Mouse (Mus musculus) liver, embryonic 15.5 days (tissue): ENCODE data around the gene Per2. TPM values are rescaled to one million over a fixed set of nuclear protein-coding genes. Genes with fewer than 3 reads are reported as not detected.

ENCODE experiments used
- ATAC-seq: fragments of 200-750 bp; cut with Nextera tagmentation; 2 replicates; pipeline ENCODE4 v1.8.0; 2017; ENCODE audit warnings: moderate number of reproducible peaks, mild to moderate bottlenecking, moderate library complexity; ENCODE audit not compliant: insufficient read depth
- H3K27ac ChIP-seq: fragments of 300-500 bp; sonication (generic); replicated peaks from 2 replicates; pipeline ENCODE4 v1.5.1; 2015; ENCODE audit warnings: mild to moderate bottlenecking, inconsistent platforms
- H3K27me3 ChIP-seq: fragments of 300-500 bp; sonication (generic); 2 replicates; pipeline ENCODE4 v1.6.1; 2015; ENCODE audit warnings: mild to moderate bottlenecking, inconsistent platforms
- H3K36me3 ChIP-seq: fragments of 300-500 bp; sonication (generic); replicated peaks from 2 replicates; pipeline ENCODE4 v1.6.1; 2015; ENCODE audit warnings: moderate library complexity, mild to moderate bottlenecking, inconsistent platforms
- H3K4me1 ChIP-seq: fragments of 300-500 bp; sonication (generic); replicated peaks from 2 replicates; pipeline ENCODE4 v1.6.1; 2015; ENCODE audit warnings: inconsistent platforms
- H3K4me2 ChIP-seq: fragments of 300-500 bp; sonication (generic); 2 replicates; pipeline ENCODE4 v1.6.1; 2015; ENCODE audit warnings: moderate library complexity, mild to moderate bottlenecking, inconsistent platforms
- H3K4me3 ChIP-seq: fragments of 300-500 bp; sonication (generic); replicated peaks from 2 replicates; pipeline ENCODE4 v1.5.1; 2015; ENCODE audit warnings: mild to moderate bottlenecking, inconsistent platforms
- H3K9ac ChIP-seq: fragments of 300-500 bp; sonication (generic); 2 replicates; pipeline ENCODE4 v1.6.1; 2015; ENCODE audit warnings: moderate library complexity, mild to moderate bottlenecking, inconsistent platforms
- H3K9me3 ChIP-seq: fragments of 300-500 bp; sonication (generic); replicated peaks from 2 replicates; pipeline ENCODE4 v1.6.1; 2016; ENCODE audit warnings: inconsistent platforms
- whole genome bisulfite sequencing: fragments of 180-500 bp; shearing (Covaris S2); methylation state at CpG from one replicate; pipeline ENCODE4 v1.1.7; 2015; ENCODE audit warnings: mixed read lengths; ENCODE audit not compliant: insufficient replicate concordance; 5-methylcytosine and 5-hydroxymethylcytosine counted together
- polyA plus RNA-seq: library from polyadenylated mRNA; unstranded; fragments of >200 nt; fragmentation: Nextera tagmentation; extraction: Ambion mirVana; gene quantifications from 2 replicates; pipeline ENCODE4 v1.2.1, GENCODE M21; 2015

The Per2 gene
- 2.3 and 3.3 TPM in 2 replicates for polyA plus RNA-seq

DNA sequence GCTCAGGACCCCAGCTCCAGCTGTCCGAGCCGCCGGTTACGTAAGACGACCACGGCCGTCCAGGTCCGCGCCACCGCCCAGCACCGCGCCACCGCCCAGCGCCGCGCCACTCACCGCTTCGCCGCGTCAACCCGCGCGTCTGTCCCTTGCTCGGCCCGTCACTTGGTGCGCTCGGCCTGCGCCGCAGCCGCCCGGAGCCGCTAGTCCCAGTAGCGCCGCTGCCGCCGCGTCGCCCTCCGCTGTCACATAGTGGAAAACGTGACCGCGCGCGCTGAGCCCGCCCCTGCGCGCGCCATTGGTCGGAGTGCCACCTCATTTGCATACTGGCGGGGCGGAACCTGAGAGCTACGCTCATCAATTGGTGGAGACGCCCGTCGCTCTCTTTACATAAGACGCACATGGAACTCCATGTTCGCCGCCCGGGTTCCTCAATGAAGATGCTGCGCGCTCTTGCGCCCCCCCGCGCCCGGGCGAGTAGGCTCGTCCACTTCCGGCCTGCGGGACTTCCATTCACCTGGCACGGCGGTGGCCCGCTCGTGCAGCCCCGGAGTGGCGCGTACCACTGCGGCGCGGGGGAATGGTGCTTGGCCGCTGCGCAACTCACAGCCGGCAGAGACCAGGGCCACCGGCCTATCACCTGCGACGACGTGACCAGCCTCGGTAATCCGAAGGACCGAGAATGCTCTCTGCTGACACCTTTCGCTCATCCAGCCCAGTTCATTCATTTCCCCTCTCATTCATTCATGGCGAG lies at the start of gene Per2:
Gene Per2 (minus strand): TSS at position 266 of the 751 bp plus-strand sequence.
- peak within 1 kb of the TSS; percentile 68 for H3K9ac ChIP-seq
- H3K4me2 ChIP-seq: peak within 1 kb of the TSS; percentile 97
- H3K9me3 ChIP-seq: no peaks in the 10 kb centered on the region
- H3K27ac ChIP-seq: peak within 1 kb of the TSS; percentile 79
- peaks cover 74% of the 10 kb centered on the region for H3K4me1 ChIP-seq
- peak; percentile 94 for ATAC-seq
- no peaks in the 10 kb centered on the region for H3K27me3 ChIP-seq
- H3K36me3 ChIP-seq: no peaks in the 10 kb centered on the region
- peak within 1 kb of the TSS; percentile 72 for H3K4me3 ChIP-seq
- under 1% methylated on average over 91 of the region's 91 CpGs for WGBS

DNA sequence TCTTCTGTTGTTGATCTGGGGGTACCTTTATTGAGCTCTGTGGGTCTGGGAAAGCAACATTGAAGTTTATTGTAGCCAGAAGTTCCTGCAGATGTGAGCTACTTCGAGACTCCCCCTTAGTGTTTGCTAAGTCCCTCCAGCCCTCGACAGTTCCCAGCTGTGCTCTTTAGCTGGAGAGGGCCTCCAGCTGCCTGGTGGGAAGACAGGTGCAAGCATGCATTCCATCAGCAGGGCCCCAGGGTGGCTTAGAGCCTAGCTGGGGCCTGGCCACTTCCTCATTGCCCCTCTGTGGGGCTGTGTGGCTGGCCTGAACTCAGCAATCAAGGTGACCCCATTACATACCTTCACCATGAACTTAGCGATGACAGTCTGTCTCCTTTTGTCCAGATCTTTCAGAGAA lies 45.5 kb upstream of the Per2 start:
- no peaks in the 10 kb centered on the region for H3K27me3 ChIP-seq
- H3K4me2 ChIP-seq: no peak overlapping the region
- WGBS: 39% methylated on average over 3 of the region's 3 CpGs
- peaks cover 20% of the 10 kb centered on the region for H3K36me3 ChIP-seq
- H3K9me3 ChIP-seq: no peaks in the 10 kb centered on the region
- H3K4me1 ChIP-seq: no peaks in the 10 kb centered on the region
- H3K9ac ChIP-seq: no peak overlapping the region
- H3K27ac ChIP-seq: no peak overlapping the region
- H3K4me3 ChIP-seq: no peak overlapping the region
- ATAC-seq: no peak

DNA sequence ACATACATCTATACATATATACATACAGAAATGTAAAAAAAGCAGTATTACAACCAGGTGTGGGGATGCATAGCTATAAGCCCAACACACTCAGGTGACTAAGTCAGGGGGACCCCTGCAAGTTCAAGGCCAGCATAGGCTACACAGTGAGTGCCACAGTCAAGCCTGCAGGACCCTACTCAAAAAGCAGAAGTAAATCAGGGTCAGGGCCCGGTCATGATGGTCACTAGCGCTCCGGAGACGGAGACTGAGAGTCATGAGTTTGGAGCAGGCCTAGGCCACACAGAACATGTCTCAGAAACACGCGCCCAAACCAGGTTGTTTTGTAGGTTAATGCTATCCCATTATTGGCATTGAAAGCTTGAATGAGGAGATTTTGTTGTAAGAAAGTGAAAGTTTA lies 39.5 kb upstream of the Per2 start:
- H3K27me3 ChIP-seq: no peaks in the 10 kb centered on the region
- H3K4me1 ChIP-seq: peaks cover 19% of the 10 kb centered on the region
- H3K4me3 ChIP-seq: no peak overlapping the region
- WGBS: 82% methylated on average over 6 of the region's 6 CpGs
- no peak for ATAC-seq
- no peak overlapping the region for H3K9ac ChIP-seq
- no peak overlapping the region for H3K4me2 ChIP-seq
- H3K27ac ChIP-seq: no peak overlapping the region
- no peaks in the 10 kb centered on the region for H3K9me3 ChIP-seq
- H3K36me3 ChIP-seq: peaks cover 20% of the 10 kb centered on the region

DNA sequence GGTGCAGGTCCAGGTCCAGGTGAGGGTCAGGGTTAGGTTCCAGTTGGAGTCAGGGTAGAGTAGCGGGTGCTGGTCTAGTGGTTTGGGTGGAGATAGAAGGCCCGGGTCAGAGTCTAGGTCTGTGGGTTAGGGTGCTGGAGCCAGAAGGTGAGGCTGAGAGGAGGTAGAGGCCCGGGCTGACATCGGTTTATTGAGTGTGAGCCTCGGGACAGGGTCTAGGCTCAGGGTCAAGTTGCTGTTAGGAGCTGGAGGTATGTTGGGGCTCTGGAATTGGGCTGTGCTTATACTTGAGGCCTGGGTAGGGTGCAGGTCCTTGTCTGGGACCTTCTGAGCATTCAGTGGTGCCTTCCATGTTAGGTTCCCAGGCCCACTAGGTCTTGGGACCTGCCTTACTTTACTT lies 36.2 kb upstream of the Per2 start:
- Histone ChIP-seq H3K36me3 (no peaks in the 10 kb centered on the region; the same call in 1 of the 2 replicates), H3K4me1 (peaks cover 23% of the 10 kb centered on the region), H3K4me2 (peak overlapping the region; percentile 91), H3K9ac (peak overlapping the region; percentile 71; the same call in 1 of the 2 replicates), H3K9me3 (no peaks in the 10 kb centered on the region), H3K4me3 (peak overlapping the region; percentile 86), H3K27ac (no peak overlapping the region), H3K27me3 (peaks cover 7% of the 10 kb centered on the region)
- no peak for ATAC-seq
- 43% methylated on average over 5 of the region's 5 CpGs for WGBS

DNA sequence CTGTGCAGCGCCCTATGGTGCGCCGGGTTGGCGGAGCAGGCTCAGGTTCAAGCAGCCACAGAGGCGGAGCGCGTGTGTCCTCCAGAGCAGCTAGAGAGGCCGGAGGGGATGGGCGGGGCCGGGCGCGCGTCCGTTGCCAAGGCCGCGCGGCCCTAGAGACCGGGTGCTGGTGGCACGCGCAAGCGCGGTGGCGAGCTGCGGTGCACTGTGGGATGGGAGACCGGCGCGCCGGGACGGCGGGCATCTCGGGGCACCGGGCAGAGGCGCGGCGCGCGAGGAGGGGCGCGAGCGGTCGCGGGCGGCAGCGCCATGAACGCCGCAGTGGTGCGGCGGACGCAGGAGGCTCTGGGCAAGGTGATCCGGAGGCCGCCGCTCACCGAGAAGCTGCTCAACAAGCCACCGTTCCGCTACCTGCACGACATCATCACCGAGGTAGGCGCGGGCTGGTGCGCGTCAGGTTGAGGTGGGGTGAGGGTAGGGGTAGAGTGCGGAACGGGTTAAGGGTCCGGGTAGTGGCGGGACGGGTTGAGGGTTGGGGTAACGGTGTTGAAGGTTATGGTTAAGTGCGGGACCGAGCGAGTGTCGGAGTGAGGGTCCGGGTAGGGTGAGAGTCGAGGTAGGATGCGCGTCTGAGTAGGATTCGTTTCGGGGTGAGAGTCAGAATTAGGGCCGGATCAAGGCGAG lies 35.5 kb upstream of the Per2 start, which contains the start of gene Traf3ip1:
Gene Traf3ip1 (plus strand): TSS at position 191 of the 684 bp plus-strand sequence.
- peak; percentile 99 for ATAC-seq
- Histone ChIP-seq H3K36me3 (no peaks in the 10 kb centered on the region), H3K9me3 (no peaks in the 10 kb centered on the region), H3K9ac (peak within 1 kb of the TSS; percentile 71), H3K27me3 (peaks cover 7% of the 10 kb centered on the region), H3K4me2 (peak within 1 kb of the TSS; percentile 91), H3K4me3 (peak within 1 kb of the TSS; percentile 86), H3K4me1 (peaks cover 28% of the 10 kb centered on the region), H3K27ac (no peak within 1 kb of the TSS)
- WGBS: under 1% methylated on average over 79 of the region's 79 CpGs

DNA sequence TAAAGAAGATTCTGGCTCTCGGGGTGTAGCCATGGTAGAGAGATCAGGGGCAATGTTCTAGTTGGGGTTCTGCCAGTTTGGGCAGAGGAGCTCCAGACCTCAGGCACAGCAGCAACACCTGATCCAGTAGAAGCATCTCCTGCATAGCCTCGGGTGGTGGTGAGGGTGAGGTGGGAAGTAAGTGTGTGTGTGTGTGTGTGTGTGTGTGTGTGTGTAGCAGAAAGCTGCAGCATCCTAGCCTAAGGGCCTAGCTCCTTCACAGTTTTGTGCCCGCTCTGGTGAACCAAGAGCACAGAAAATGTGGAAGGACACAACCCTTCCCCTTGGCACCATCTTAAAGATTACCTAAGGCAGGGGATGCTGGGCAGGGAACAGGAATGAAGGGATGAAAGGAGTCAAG lies 34.8 kb upstream of the Per2 start:
- H3K36me3 ChIP-seq: no peaks in the 10 kb centered on the region
- WGBS: 30% methylated on average over 3 of the region's 3 CpGs
- peaks cover 7% of the 10 kb centered on the region for H3K27me3 ChIP-seq
- H3K9ac ChIP-seq: no peak overlapping the region
- H3K27ac ChIP-seq: no peak overlapping the region
- H3K9me3 ChIP-seq: no peaks in the 10 kb centered on the region
- peaks cover 28% of the 10 kb centered on the region for H3K4me1 ChIP-seq
- H3K4me3 ChIP-seq: peak overlapping the region; percentile 86
- ATAC-seq: 0 out of 2 replicates have a peak, but pooled peaks have one; percentile 2
- peak overlapping the region; percentile 91 for H3K4me2 ChIP-seq

DNA sequence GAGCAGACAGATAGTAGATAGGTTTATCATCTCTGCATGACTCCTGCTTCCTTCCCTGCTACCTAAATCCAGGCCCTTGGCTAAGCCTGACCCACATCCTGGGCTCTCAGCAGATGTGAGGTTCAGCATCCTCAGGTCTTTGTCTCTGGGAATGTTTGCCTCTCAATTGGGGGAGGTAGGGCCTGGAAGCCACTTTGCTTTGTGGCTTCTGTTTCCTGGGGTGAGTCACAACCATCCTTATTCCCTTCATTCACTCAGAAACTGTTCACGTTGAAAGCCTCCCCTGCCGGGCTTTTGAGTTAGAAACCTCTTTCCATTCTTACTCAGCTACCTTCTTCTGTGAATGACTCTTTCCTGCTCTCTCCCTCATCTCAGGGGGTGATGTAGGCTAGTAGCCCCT lies 33.6 kb upstream of the Per2 start:
- Histone ChIP-seq H3K27me3 (peaks cover 7% of the 10 kb centered on the region), H3K27ac (no peak overlapping the region), H3K9ac (no peak overlapping the region), H3K9me3 (no peaks in the 10 kb centered on the region), H3K4me1 (peaks cover 28% of the 10 kb centered on the region), H3K4me2 (no peak overlapping the region), H3K4me3 (no peak overlapping the region), H3K36me3 (no peaks in the 10 kb centered on the region)
- no peak for ATAC-seq
- 22% methylated on average over 2 of the region's 2 CpGs for WGBS

DNA sequence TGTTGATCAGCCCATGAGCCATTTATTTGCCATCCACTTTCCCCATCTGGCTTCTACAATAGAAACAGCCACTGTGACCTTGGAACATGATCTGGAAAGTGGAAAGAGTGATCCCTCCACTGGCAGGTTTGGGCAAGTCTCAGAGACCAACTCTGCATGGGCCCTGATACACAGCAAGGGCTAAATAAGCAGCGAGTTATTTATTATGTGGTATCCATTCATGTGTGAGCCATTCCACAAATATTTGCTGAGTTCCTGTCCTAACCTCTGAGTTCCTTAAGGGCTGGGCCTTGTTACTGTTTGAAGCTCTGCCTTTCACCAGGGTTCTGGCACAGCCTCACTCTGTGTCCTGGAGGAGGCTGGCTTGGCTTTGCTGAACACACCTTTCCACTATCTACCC lies 31.2 kb upstream of the Per2 start:
- 0 out of 2 replicates have a peak overlapping the region, but pooled peaks have one; percentile 19 for H3K27ac ChIP-seq
- no peak overlapping the region for H3K4me3 ChIP-seq
- peaks cover 22% of the 10 kb centered on the region for H3K4me1 ChIP-seq
- no peaks in the 10 kb centered on the region for H3K36me3 ChIP-seq
- H3K9me3 ChIP-seq: no peaks in the 10 kb centered on the region
- no peak for ATAC-seq
- WGBS: 50% methylated on average over 1 of the region's 1 CpGs
- no peak overlapping the region for H3K9ac ChIP-seq
- H3K4me2 ChIP-seq: no peak overlapping the region
- peaks cover 7% of the 10 kb centered on the region for H3K27me3 ChIP-seq

DNA sequence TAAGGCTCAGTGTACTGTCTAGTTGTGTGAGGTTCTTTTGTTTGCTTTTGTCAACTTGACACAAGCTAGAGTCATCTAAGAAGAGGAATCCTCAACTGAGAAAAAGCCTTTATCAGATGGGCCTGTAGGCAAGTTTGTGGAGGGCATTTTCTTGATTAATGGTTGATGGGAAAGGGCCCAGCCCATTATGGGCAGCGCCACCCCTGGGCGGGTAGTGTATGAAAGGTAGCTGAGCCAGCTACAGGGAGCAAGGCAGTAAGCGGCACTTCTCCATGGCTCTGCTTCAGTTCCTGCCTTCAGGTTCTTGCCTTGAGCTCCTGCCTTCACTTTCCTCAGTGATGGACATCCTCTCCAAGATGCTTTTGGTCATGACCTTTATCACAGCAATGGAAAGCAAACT lies 27.0 kb upstream of the Per2 start:
- no peak overlapping the region for H3K27ac ChIP-seq
- ATAC-seq: no peak
- no peaks in the 10 kb centered on the region for H3K27me3 ChIP-seq
- no peak overlapping the region for H3K4me2 ChIP-seq
- no peaks in the 10 kb centered on the region for H3K9me3 ChIP-seq
- H3K9ac ChIP-seq: no peak overlapping the region
- H3K36me3 ChIP-seq: no peaks in the 10 kb centered on the region
- WGBS: 65% methylated on average over 3 of the region's 3 CpGs
- H3K4me1 ChIP-seq: peaks cover 14% of the 10 kb centered on the region
- no peak overlapping the region for H3K4me3 ChIP-seq

DNA sequence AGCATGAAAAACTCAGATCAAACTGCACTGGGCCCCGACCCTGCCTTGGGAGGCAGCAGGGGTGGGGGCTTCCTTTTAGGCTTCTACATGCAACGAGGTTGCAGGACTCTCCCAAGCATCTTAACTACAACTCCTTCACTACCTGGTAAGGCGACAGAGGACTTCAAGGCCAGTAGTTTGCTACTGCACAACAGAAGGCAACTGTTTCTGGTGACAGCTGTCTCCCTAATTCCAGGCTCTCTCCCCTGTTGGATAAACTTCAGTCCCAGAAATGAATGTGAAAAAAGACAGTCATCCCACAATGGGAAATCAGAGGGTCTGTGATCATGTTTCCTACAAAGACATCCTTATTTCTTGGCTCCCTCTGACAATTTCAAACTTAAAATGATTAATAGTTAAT lies 26.3 kb upstream of the Per2 start:
- Histone ChIP-seq H3K27me3 (no peaks in the 10 kb centered on the region), H3K4me3 (no peak overlapping the region), H3K27ac (no peak overlapping the region), H3K9ac (no peak overlapping the region), H3K9me3 (no peaks in the 10 kb centered on the region), H3K36me3 (no peaks in the 10 kb centered on the region), H3K4me1 (peaks cover 11% of the 10 kb centered on the region), H3K4me2 (no peak overlapping the region)
- ATAC-seq: no peak
- WGBS: 44% methylated on average over 3 of the region's 3 CpGs

DNA sequence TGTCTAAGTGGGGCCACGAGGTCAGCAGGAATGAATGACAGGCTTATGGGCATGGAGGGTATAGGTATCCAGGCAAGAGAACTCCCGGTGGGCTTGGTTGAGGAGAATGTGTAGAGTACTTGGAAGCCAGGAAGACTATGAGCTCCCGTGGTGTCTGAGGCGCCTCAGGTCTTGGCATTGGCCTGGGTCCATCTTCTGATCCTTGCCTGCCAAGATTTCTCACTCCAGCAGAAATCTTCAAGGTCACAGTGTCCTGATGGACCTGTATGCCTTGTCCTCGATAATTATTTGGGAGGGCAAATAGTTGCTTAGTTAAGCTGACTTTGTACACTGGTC lies 24.9 kb upstream of the Per2 start:
- H3K4me3 ChIP-seq: no peak overlapping the region
- no peaks in the 10 kb centered on the region for H3K36me3 ChIP-seq
- H3K4me1 ChIP-seq: peaks cover 5% of the 10 kb centered on the region; the same call in 1 of the 2 replicates
- ATAC-seq: no peak
- 59% methylated on average over 5 of the region's 5 CpGs for WGBS
- H3K27ac ChIP-seq: no peak overlapping the region
- H3K27me3 ChIP-seq: no peaks in the 10 kb centered on the region
- H3K9ac ChIP-seq: no peak overlapping the region
- H3K4me2 ChIP-seq: no peak overlapping the region
- 0 out of 2 replicates have a peak, but pooled peaks cover 1% of the 10 kb centered on the region for H3K9me3 ChIP-seq
